Mouse (Mus musculus) liver, adult (tissue): ENCODE data around the gene Msi2.

ENCODE experiments used
- GATA4 ChIP-seq: IDR thresholded peaks from 2 replicates; pipeline ENCODE4 v1.6.1; 2014; ENCODE audit warnings: mild to moderate bottlenecking, low read length; ENCODE audit not compliant: insufficient replicate concordance

Msi2 gene

DNA sequence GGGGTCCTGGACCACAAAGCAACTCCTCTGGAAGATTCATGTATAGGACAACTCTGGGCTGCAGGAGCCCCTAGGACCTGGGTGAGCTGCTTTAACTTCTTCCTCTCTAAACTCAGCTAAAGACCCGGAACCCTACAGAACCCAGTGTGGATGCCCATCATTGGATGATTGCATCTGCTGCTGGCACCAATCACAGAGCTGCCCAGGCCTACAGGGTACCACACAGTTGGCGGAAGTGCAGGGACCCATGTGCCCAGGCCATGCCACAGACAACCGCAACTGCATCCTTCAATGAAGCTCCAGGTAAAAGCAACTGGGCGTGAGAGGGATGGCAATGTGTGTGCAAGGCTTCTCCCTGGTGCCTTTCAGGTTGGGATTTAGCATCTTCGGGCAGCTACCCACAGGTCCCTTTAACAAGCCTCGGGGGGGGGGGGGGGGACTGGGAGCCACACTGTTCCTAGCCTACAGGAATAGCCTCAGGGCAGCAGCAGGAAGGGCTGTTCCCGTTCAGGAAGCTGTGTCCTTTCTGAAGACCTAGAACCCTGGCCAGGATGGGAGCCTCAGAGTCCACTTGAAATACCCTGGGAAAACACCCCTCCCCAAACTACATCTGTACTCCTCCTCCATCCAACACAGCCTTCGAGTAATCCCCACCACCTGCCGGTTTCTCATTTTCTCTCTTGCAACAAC lies 98.7 kb downstream of the Msi2 start:
- no peak for TF ChIP-seq GATA4

GRCm38 (mm10) chr11:88618732-88619309 lies 99.5 kb downstream of the Msi2 start:
- no peak for TF ChIP-seq GATA4

DNA sequence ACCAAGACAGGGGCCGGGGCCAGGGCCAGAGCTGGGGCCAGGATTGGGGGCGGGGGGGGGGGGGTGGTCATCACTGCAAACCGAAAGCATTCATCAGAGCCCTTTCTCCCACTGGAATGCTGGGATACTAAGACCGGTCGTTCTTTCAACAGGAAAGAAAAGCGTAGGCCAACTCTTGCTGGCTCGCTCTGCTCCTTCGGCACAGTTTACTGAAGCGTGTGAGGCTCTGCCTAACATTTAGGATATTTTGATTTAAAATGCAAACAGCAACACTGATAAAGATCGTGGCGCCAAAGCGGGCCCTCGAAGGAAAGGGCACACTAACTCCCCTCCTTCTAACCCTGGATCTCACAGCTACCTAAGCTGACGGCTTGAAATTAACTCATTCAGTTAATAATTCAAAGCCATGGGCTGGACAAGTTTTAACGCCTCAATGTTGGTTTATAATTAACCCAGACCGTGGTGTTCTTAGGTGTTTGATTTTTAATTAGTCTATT lies 100.3 kb downstream of the Msi2 start:
- no peak for TF ChIP-seq GATA4

- TF ChIP-seq GATA4, result no peak
Observed at GRCm38 (mm10) chr11:88617380-88617779, 100.9 kb downstream of the Msi2 start.

- TF ChIP-seq GATA4, result no peak
Observed at GRCm38 (mm10) chr11:88614527-88615305, 103.6 kb downstream of the Msi2 start.

- TF ChIP-seq GATA4, result no peak
Observed at GRCm38 (mm10) chr11:88613771-88614526, 104.4 kb downstream of the Msi2 start.

GRCm38 (mm10) chr11:88613008-88613407 lies 105.3 kb downstream of the Msi2 start:
- TF ChIP-seq GATA4, result no peak

- TF ChIP-seq GATA4, result no peak
Observed at GRCm38 (mm10) chr11:88612141-88612540, 106.2 kb downstream of the Msi2 start.

DNA sequence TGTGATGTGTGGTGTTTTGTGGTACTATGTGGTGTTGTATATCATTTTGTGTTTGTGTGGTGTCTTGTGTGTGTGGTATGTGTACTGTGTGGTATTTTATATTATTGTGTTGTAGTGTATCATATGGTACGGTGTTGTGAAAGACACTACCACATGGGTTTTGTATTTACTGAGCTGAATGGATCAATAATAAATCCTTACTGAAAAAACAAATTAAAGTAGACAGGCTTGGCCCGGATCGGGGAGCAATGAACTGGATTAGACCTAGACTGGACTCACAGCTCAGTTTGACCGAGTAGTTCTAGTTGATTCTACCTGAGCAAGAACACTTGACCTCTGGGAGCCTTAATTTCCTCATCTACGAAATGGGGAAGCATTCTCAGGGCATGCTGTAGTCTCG lies 107.5 kb downstream of the Msi2 start:
- no peak for TF ChIP-seq GATA4

DNA sequence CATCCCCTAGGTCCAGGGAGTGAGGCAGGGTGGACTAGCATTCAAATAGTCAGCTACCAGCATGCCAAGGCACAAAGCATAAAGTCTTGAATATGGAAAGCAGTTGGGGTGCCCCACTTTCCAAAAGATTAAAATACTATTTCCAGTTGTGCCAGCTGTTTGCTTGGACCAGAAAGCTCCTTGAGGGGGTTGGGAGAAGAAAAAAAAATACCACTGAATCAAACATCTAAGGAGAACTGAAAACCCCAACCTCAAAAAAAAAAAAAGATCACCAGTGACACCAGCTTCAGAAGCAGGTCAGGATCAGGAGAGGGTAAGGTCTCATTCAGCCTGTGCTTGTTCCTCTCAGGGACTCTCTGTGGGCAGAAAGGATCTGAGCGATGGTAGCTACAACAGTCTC lies 108.2 kb downstream of the Msi2 start:
- no peak for TF ChIP-seq GATA4

- TF ChIP-seq GATA4, result no peak
Observed at GRCm38 (mm10) chr11:88608584-88608983, 109.7 kb downstream of the Msi2 start.

DNA sequence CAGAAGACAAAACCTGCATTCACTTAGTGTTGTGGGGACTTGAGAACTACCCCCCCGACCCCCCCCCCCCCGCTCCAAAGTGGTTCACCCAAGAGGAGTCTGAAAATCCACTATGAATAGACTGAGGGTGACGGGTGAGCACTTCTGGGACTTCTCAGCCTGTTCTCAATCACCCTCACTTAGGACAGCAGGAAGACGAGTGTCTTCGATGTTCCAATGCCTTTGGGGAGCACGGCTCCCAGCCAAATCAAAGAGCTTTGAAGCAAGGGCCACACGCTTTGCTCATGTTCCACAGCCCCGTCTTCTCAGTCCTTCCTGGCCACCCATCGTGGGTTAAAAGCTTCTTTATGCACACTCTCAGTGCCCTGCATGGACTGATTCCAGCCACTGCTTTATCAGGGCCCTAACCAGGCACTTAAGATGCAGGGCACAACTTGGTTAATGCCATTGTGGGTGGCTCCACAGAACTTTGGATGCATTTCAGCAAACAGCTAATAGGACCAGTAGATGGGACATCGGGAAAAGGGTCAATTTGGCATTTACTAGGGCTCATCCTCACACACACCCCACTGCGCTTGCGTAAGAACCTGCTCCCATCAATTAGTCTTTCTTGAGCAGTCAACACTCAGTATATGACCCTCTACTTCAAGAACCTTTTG lies 110.5 kb downstream of the Msi2 start:
- no peak for TF ChIP-seq GATA4

GRCm38 (mm10) chr11:88605771-88606170 lies 112.5 kb downstream of the Msi2 start:
- TF ChIP-seq GATA4, result no peak

- no peak for TF ChIP-seq GATA4
Observed at GRCm38 (mm10) chr11:88605098-88605525, 113.2 kb downstream of the Msi2 start.

GRCm38 (mm10) chr11:88604635-88605034 lies 113.7 kb downstream of the Msi2 start:
- TF ChIP-seq GATA4, result no peak
